Mouse (Mus musculus): ENCODE measurements around the gene Psmd14. TPM values are rescaled to one million over a fixed set of nuclear protein-coding genes. Genes with fewer than 3 reads are reported as not detected.
A peak's percentile ranks its signal among the peaks of the same experiment; 100 is the strongest.

The Psmd14 gene
- polyA plus RNA-seq, 1 experiment: 22.5 TPM

GRCm38 (mm10) chr2:61802656-61803251 lies 91.3 kb downstream of the Psmd14 start, which contains the start of gene Tbr1:
TSS of gene Tbr1 (plus strand) at chr2:61802930.
- no peaks in the 10 kb centered on the region; the same call in 1 of the 2 replicates for H3K36me3 ChIP-seq (ENCODE audit: control insufficient read depth, insufficient read depth, low read length)
- H3K4me1 ChIP-seq (ENCODE audit: control insufficient read depth, insufficient read depth, low read length): peaks cover 3% of the 10 kb centered on the region
- H3K27ac ChIP-seq (ENCODE audit: insufficient read depth, low read depth, low read length): no peak within 1 kb of the TSS
- 44% methylated on average over 11 of the region's 11 CpGs for WGBS
- no peak for DNase-seq
- TF ChIP-seq POLR2A (IDR thresholded peaks at IDR 0.05; ENCODE audit: low read depth, low read length) (no peak), CTCF (conservative IDR thresholded peaks at IDR 0.05; ENCODE audit: insufficient read depth, insufficient read length, low read depth, low read length) (no peak)
- peaks cover 14% of the 10 kb centered on the region for H3K27me3 ChIP-seq (replicated peaks; ENCODE audit: control insufficient read depth, insufficient read depth, low read length)
- H3K4me3 ChIP-seq (ENCODE audit: insufficient read depth, low read depth, low read length): no peak within 1 kb of the TSS

DNA sequence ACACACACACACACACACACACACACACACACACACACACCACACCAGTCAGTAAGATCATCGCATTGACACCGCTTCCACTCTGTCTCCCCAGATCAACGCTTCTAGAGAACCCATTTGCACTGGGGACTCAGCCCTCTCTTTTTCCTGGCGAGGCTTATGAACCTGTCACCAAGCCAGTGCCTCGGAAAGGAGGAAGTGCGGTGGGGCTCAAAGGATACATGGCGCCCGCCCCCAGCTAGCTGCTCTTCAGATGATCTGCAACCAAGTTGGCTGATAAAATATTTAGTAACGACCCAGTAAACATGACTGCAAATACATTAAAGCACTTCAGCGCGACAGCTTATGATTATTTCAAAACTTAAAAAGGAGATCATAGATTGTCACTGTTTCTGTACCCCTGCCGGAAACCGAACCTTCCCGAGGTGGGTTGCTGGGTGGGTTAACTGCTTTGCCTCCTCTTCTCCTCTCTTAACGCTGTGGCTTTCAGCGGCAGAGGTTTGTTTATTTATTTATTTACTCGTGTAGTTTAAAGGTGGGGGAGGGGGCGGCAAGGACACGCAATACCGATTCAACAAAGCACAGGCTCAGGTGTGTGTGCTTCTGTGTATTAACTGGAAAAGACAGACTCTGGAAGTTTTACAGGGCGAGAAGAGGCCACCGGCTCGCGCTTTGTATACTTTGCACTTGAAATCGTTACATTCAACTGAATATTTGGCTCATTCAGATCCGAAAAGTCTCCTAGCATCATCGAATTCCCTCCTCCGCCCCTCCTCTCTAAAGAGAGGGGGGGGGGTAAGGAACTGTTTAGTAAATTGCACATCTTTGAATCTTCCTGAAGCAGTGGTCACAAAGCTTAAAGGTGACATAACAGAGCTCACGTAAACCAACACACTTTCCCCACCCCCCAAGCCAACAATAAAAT lies 92.2 kb downstream of the Psmd14 start:
- no peak for DNase-seq
- peaks cover 14% of the 10 kb centered on the region for H3K27me3 ChIP-seq (replicated peaks; ENCODE audit: control insufficient read depth, insufficient read depth, low read length)
- no peak overlapping the region for H3K4me3 ChIP-seq (ENCODE audit: insufficient read depth, low read depth, low read length)
- WGBS: 10% methylated on average over 29 of the region's 29 CpGs
- no peak overlapping the region for H3K27ac ChIP-seq (ENCODE audit: insufficient read depth, low read depth, low read length)
- H3K36me3 ChIP-seq (ENCODE audit: control insufficient read depth, insufficient read depth, low read length): no peaks in the 10 kb centered on the region; the same call in 1 of the 2 replicates
- H3K4me1 ChIP-seq (ENCODE audit: control insufficient read depth, insufficient read depth, low read length): peaks cover 3% of the 10 kb centered on the region
- TF ChIP-seq POLR2A (IDR thresholded peaks at IDR 0.05; ENCODE audit: low read depth, low read length) (no peak), CTCF (conservative IDR thresholded peaks at IDR 0.05; ENCODE audit: insufficient read depth, insufficient read length, low read depth, low read length) (no peak)

DNA sequence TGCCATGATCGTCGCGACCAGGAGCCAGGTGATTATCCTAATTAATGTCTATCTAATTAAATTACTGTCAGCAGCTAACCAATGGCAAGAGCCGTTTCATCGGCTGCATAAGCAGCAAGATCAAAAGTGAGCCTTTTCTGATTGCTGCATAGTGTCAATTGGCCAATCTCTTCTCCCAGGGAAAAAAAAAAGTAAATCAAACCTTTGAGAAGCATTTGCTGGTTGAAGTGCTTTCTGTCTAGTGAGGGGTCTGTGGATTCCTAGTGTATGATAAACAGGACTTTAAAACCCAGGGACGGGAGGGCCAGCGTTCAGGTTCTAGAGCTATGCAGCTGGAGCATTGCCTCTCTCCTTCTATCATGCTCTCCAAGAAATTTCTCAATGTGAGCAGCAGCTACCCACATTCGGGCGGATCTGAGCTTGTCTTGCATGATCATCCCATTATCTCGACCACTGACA lies 92.9 kb downstream of the Psmd14 start:
- DNase-seq: no peak
- no peak overlapping the region for H3K27ac ChIP-seq (ENCODE audit: insufficient read depth, low read depth, low read length)
- TF ChIP-seq POLR2A (IDR thresholded peaks at IDR 0.05; ENCODE audit: low read depth, low read length) (no peak), CTCF (conservative IDR thresholded peaks at IDR 0.05; ENCODE audit: insufficient read depth, insufficient read length, low read depth, low read length) (no peak)
- 4% methylated on average over 10 of the region's 10 CpGs for WGBS
- H3K36me3 ChIP-seq (ENCODE audit: control insufficient read depth, insufficient read depth, low read length): no peaks in the 10 kb centered on the region; the same call in 1 of the 2 replicates
- H3K4me3 ChIP-seq (ENCODE audit: insufficient read depth, low read depth, low read length): no peak overlapping the region
- peaks cover 3% of the 10 kb centered on the region for H3K4me1 ChIP-seq (ENCODE audit: control insufficient read depth, insufficient read depth, low read length)
- peaks cover 14% of the 10 kb centered on the region for H3K27me3 ChIP-seq (replicated peaks; ENCODE audit: control insufficient read depth, insufficient read depth, low read length)

DNA sequence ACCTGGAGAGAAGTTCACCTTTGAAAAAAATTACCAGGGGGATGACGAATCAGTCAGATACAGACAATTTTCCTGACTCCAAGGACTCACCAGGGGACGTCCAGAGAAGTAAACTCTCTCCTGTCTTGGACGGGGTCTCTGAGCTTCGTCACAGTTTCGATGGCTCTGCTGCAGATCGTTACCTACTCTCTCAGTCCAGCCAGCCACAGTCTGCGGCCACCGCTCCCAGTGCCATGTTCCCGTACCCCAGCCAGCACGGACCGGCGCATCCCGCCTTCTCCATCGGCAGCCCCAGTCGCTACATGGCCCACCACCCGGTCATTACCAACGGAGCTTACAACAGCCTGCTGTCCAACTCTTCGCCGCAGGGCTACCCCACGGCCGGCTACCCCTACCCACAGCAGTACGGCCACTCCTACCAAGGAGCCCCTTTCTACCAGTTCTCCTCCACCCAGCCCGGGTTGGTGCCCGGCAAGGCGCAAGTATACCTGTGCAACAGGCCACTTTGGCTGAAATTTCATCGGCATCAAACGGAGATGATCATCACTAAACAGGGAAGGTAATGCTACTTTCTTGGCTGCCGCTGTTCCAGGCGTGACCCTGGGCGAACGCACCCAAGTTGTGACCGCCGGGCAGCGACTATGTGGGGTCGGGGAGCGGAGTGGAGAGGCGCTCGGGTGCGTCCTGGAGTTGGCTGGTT lies 93.5 kb downstream of the Psmd14 start:
- DNase-seq: no peak
- 4% methylated on average over 39 of the region's 39 CpGs for WGBS
- peaks cover 14% of the 10 kb centered on the region for H3K27me3 ChIP-seq (replicated peaks; ENCODE audit: control insufficient read depth, insufficient read depth, low read length)
- H3K27ac ChIP-seq (ENCODE audit: insufficient read depth, low read depth, low read length): no peak overlapping the region
- H3K36me3 ChIP-seq (ENCODE audit: control insufficient read depth, insufficient read depth, low read length): no peaks in the 10 kb centered on the region; the same call in 1 of the 2 replicates
- no peak overlapping the region for H3K4me3 ChIP-seq (ENCODE audit: insufficient read depth, low read depth, low read length)
- H3K4me1 ChIP-seq (ENCODE audit: control insufficient read depth, insufficient read depth, low read length): peaks cover 3% of the 10 kb centered on the region
- TF ChIP-seq CTCF (conservative IDR thresholded peaks at IDR 0.05; ENCODE audit: insufficient read depth, insufficient read length, low read depth, low read length) (no peak), POLR2A (IDR thresholded peaks at IDR 0.05; ENCODE audit: low read depth, low read length) (no peak)

GRCm38 (mm10) chr2:61805541-61806345 lies 94.2 kb downstream of the Psmd14 start:
- no peak for TF ChIP-seq CTCF (conservative IDR thresholded peaks at IDR 0.05; ENCODE audit: insufficient read depth, insufficient read length, low read depth, low read length)
- TF ChIP-seq POLR2A (IDR thresholded peaks at IDR 0.05; ENCODE audit: low read depth, low read length): no peak
- 4% methylated on average over 39 of the region's 39 CpGs for WGBS
- Histone ChIP-seq H3K27ac (ENCODE audit: insufficient read depth, low read depth, low read length) (no peak overlapping the region), H3K36me3 (ENCODE audit: control insufficient read depth, insufficient read depth, low read length) (no peaks in the 10 kb centered on the region), H3K4me1 (ENCODE audit: control insufficient read depth, insufficient read depth, low read length) (peaks cover 3% of the 10 kb centered on the region), H3K27me3 (replicated peaks; ENCODE audit: control insufficient read depth, insufficient read depth, low read length) (peaks cover 16% of the 10 kb centered on the region), H3K4me3 (ENCODE audit: insufficient read depth, low read depth, low read length) (no peak overlapping the region)
- peak; percentile 10 for DNase-seq

GRCm38 (mm10) chr2:61806346-61806825 lies 94.9 kb downstream of the Psmd14 start:
- TF ChIP-seq CTCF (conservative IDR thresholded peaks at IDR 0.05; ENCODE audit: insufficient read depth, insufficient read length, low read depth, low read length) (no peak), POLR2A (IDR thresholded peaks at IDR 0.05; ENCODE audit: low read depth, low read length) (no peak)
- Histone ChIP-seq H3K27me3 (replicated peaks; ENCODE audit: control insufficient read depth, insufficient read depth, low read length) (peaks cover 18% of the 10 kb centered on the region), H3K36me3 (ENCODE audit: control insufficient read depth, insufficient read depth, low read length) (no peaks in the 10 kb centered on the region), H3K27ac (ENCODE audit: insufficient read depth, low read depth, low read length) (no peak overlapping the region), H3K4me3 (ENCODE audit: insufficient read depth, low read depth, low read length) (no peak overlapping the region), H3K4me1 (ENCODE audit: control insufficient read depth, insufficient read depth, low read length) (peaks cover 3% of the 10 kb centered on the region)
- 9% methylated on average over 3 of the region's 3 CpGs for WGBS
- no peak for DNase-seq
